Mouse (Mus musculus) hindbrain, embryonic 16.5 days (tissue): ENCODE data around the gene Traf3ip3. TPM values are rescaled to one million over a fixed set of nuclear protein-coding genes. Genes with fewer than 3 reads are reported as not detected.
A peak's percentile ranks its signal among the peaks of the same experiment; 100 is the strongest.

Source experiments
- ATAC-seq: fragments of 200-750 bp; cut with Nextera tagmentation; 2 replicates; pipeline ENCODE4 v1.8.0; 2017; ENCODE audit warnings: moderate TSS enrichment, moderate library complexity
- H3K27ac ChIP-seq: fragments of 300-500 bp; sonication (generic); 2 replicates; pipeline ENCODE4 v1.5.1; 2014; ENCODE audit warnings: low read depth, mild to moderate bottlenecking, control low read depth, low read length, moderate library complexity
- H3K27me3 ChIP-seq: fragments of 300-500 bp; sonication (generic); replicated peaks from 2 replicates; pipeline ENCODE4 v1.6.1; 2014; ENCODE audit warnings: low read length; ENCODE audit not compliant: control insufficient read depth, insufficient read depth
- H3K36me3 ChIP-seq: fragments of 300-500 bp; sonication (generic); 2 replicates; pipeline ENCODE4 v1.6.1; 2014; ENCODE audit warnings: mild to moderate bottlenecking, low read length, moderate library complexity, mixed read lengths; ENCODE audit not compliant: control insufficient read depth, insufficient read depth
- H3K4me1 ChIP-seq: fragments of 300-500 bp; sonication (generic); 2 replicates; pipeline ENCODE4 v1.6.1; 2014; ENCODE audit warnings: low read depth, low read length; ENCODE audit not compliant: control insufficient read depth, insufficient read depth
- H3K4me2 ChIP-seq: fragments of 300-500 bp; sonication (generic); 2 replicates; pipeline ENCODE4 v1.6.1; 2014; ENCODE audit warnings: mild to moderate bottlenecking, low read length, control low read depth, moderate library complexity
- H3K4me3 ChIP-seq: fragments of 300-500 bp; sonication (generic); 2 replicates; pipeline ENCODE4 v1.5.1; 2014; ENCODE audit warnings: mild to moderate bottlenecking, low read length, control low read depth, moderate library complexity
- H3K9ac ChIP-seq: fragments of 300-500 bp; sonication (generic); 2 replicates; pipeline ENCODE4 v1.6.1; 2014; ENCODE audit warnings: low read depth, mild to moderate bottlenecking, control low read depth, low read length, moderate library complexity
- H3K9me3 ChIP-seq: fragments of 300-500 bp; sonication (generic); 2 replicates; pipeline ENCODE4 v1.6.1; 2014; ENCODE audit warnings: mild to moderate bottlenecking, low read length, moderate library complexity; ENCODE audit not compliant: control insufficient read depth
- WGBS: fragments of 180-500 bp; shearing (Covaris S2); extraction: QIAGEN DNeasy Blood & Tissue Kit; methylation state at CpG from one replicate; pipeline ENCODE4 v1.1.7; 2014; 5-methylcytosine and 5-hydroxymethylcytosine counted together
- polyA plus RNA-seq: library from polyadenylated mRNA; unstranded; fragments of >200 nt; fragmentation: Nextera tagmentation; extraction: Ambion mirVana; gene quantifications from 2 replicates; pipeline ENCODE4 v1.2.1, GENCODE M21; 2015

Gene Traf3ip3
- polyA plus RNA-seq, 1 experiment from 2014 or later, result 1.9 TPM

- Histone ChIP-seq H3K27ac (no peak overlapping the region; the same call in 1 of the 2 replicates), H3K4me1 (peaks cover 22% of the 10 kb centered on the region), H3K4me3 (peak overlapping the region; percentile 65), H3K27me3 (no peaks in the 10 kb centered on the region), H3K36me3 (no peaks in the 10 kb centered on the region), H3K9me3 (no peaks in the 10 kb centered on the region), H3K9ac (peak overlapping the region; percentile 77), H3K4me2 (peak overlapping the region; percentile 62)
- no peak for ATAC-seq
- WGBS, result 92% methylated on average over 13 of the region's 13 CpGs
Measured at GRCm38 (mm10) chr1:193174143-193174733, 27.3 kb downstream of the Traf3ip3 start.

- H3K4me1 ChIP-seq, result peaks cover 22% of the 10 kb centered on the region
- peak overlapping the region; percentile 77 for H3K9ac ChIP-seq
- no peaks in the 10 kb centered on the region for H3K9me3 ChIP-seq
- no peaks in the 10 kb centered on the region for H3K36me3 ChIP-seq
- peak overlapping the region; percentile 84 for H3K27ac ChIP-seq
- H3K4me2 ChIP-seq, result peak overlapping the region; percentile 62
- 19% methylated on average over 9 of the region's 9 CpGs for WGBS
- no peak for ATAC-seq
- peak overlapping the region; percentile 65 for H3K4me3 ChIP-seq
- no peaks in the 10 kb centered on the region for H3K27me3 ChIP-seq
Measured at GRCm38 (mm10) chr1:193173810-193174129, 27.7 kb downstream of the Traf3ip3 start.

DNA sequence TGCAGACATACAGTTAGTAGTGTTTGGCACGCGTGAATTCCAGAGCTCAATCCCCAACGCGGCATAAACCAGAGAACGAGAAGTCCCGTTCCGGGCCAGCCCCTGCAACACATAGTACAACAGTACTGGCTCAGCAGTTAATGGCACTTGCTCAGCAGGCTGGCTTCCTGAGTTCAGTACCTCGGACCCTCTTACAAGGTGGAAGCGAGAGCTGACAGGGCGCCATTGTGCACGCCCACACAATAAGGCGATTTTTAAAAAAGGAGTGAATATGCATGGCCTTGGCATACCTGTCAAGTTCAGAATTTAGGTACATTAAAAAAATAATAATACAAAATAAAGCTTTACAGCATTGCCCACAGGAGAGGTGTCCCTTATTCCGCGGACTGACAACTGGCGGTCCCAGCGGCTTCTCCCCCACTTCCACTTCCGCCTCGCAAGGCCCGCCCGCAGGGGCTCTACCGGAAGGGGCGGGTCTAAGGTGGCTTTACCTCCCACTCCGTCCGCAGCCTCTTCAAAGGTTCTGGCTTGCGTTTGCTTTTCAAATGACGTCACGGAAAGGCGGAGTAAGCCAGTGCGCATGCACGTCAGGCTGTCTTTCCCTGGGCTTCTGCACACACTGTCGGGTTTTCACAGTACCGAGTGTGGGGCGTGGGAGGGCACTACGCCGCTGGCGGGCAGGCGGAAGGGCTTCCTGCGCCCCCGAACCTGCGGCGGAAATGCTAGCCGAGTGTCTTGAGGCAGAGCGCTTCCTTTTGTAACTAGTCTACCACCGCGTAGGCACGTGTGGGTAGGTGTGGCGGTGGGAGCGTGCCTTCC is 28.3 kb downstream of the Traf3ip3 start:
- Histone ChIP-seq H3K4me3 (peak overlapping the region; percentile 65), H3K36me3 (no peaks in the 10 kb centered on the region), H3K4me2 (peak overlapping the region; percentile 66), H3K4me1 (peaks cover 22% of the 10 kb centered on the region), H3K9me3 (no peaks in the 10 kb centered on the region), H3K9ac (peak overlapping the region; percentile 77), H3K27me3 (no peaks in the 10 kb centered on the region), H3K27ac (peak overlapping the region; percentile 84)
- under 1% methylated on average over 48 of the region's 48 CpGs for WGBS
- peak; percentile 99 for ATAC-seq

- WGBS, result 71% methylated on average over 2 of the region's 2 CpGs
- Histone ChIP-seq H3K4me3 (no peak overlapping the region), H3K9me3 (no peaks in the 10 kb centered on the region), H3K36me3 (no peaks in the 10 kb centered on the region), H3K27ac (no peak overlapping the region), H3K4me1 (peaks cover 18% of the 10 kb centered on the region), H3K27me3 (no peaks in the 10 kb centered on the region), H3K9ac (no peak overlapping the region), H3K4me2 (no peak overlapping the region)
- ATAC-seq, result no peak
Measured at GRCm38 (mm10) chr1:193169856-193170255, 31.6 kb downstream of the Traf3ip3 start.

DNA sequence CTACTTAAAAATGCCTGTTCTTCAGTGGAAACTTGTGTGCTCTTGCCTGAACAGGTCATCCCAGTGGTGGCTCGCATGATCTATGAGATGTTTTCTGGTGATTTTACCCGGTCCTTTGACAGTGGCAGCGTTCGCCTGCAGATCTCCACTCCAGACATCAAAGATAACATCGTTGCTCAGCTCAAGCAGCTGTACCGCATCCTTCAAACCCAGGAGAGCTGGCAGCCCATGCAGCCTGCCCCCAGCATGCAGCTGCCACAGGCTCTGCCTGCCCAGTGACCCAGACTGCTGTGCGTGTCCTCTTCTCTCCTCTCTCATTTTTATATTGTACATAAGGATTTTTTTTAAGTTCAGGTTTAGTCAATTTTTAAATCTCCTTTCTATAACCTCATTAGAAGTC is 32.3 kb downstream of the Traf3ip3 start:
- Histone ChIP-seq H3K36me3 (no peaks in the 10 kb centered on the region), H3K4me3 (no peak overlapping the region), H3K9ac (no peak overlapping the region), H3K4me1 (peaks cover 16% of the 10 kb centered on the region), H3K27me3 (no peaks in the 10 kb centered on the region), H3K9me3 (no peaks in the 10 kb centered on the region), H3K4me2 (no peak overlapping the region), H3K27ac (no peak overlapping the region)
- no peak for ATAC-seq
- WGBS, result 73% methylated on average over 7 of the region's 7 CpGs

DNA sequence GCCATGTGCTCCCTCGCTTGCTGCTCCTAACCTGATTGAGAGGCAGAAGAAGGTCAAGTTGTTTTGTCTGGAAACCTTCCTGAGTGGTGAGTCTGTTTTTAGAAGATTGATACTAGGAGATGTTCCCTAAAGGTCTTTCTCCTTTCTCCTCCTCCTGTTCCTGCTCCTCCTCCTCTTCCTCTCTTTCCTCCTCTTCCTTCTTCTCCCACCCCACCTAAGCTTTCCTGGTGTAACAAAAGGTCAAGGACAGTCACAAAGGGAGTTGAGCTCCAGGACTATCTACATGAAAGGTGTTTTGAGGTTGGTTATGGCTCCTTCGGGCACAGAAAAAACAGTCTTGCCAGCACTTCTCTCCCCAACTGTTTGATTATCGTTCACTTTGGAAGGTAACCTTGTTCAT is 33.8 kb downstream of the Traf3ip3 start, which contains the start of gene A130010J15Rik:
Gene A130010J15Rik (plus strand): TSS at position 301 of the 400 bp plus-strand sequence.
- Histone ChIP-seq H3K27me3 (no peaks in the 10 kb centered on the region), H3K9me3 (no peaks in the 10 kb centered on the region), H3K36me3 (no peaks in the 10 kb centered on the region), H3K9ac (no peak within 1 kb of the TSS), H3K27ac (no peak within 1 kb of the TSS), H3K4me2 (no peak within 1 kb of the TSS), H3K4me3 (no peak within 1 kb of the TSS), H3K4me1 (peaks cover 11% of the 10 kb centered on the region)
- 90% methylated on average over 3 of the region's 3 CpGs for WGBS
- no peak for ATAC-seq

- 0 out of 2 replicates have a peak overlapping the region, but pooled peaks have one; percentile 4 for H3K4me3 ChIP-seq
- no peak overlapping the region for H3K27ac ChIP-seq
- H3K4me2 ChIP-seq, result peak overlapping the region; percentile 41
- WGBS, result 15% methylated on average over 18 of the region's 18 CpGs
- no peak overlapping the region for H3K9ac ChIP-seq
- no peaks in the 10 kb centered on the region for H3K36me3 ChIP-seq
- H3K4me1 ChIP-seq, result no peaks in the 10 kb centered on the region
- ATAC-seq, result no peak
- no peaks in the 10 kb centered on the region for H3K9me3 ChIP-seq
- H3K27me3 ChIP-seq, result peaks cover under 1% of the 10 kb centered on the region; the same call in 1 of the 2 replicates
Measured at GRCm38 (mm10) chr1:193160317-193161032, 41.0 kb downstream of the Traf3ip3 start.

- Histone ChIP-seq H3K4me2 (no peak overlapping the region), H3K4me1 (no peaks in the 10 kb centered on the region), H3K27ac (no peak overlapping the region), H3K27me3 (peaks cover 6% of the 10 kb centered on the region), H3K36me3 (no peaks in the 10 kb centered on the region), H3K9ac (no peak overlapping the region), H3K9me3 (no peaks in the 10 kb centered on the region), H3K4me3 (no peak overlapping the region)
- ATAC-seq, result no peak
- WGBS, result 50% methylated on average over 1 of the region's 1 CpGs
Measured at GRCm38 (mm10) chr1:193159613-193160012, 41.9 kb downstream of the Traf3ip3 start.

- Histone ChIP-seq H3K27ac (no peak overlapping the region), H3K36me3 (no peaks in the 10 kb centered on the region), H3K4me2 (no peak overlapping the region), H3K4me3 (no peak overlapping the region), H3K27me3 (peaks cover 10% of the 10 kb centered on the region), H3K9ac (no peak overlapping the region), H3K4me1 (no peaks in the 10 kb centered on the region), H3K9me3 (no peaks in the 10 kb centered on the region)
- ATAC-seq, result no peak
- WGBS, result 65% methylated on average over 3 of the region's 3 CpGs
Measured at GRCm38 (mm10) chr1:193159163-193159562, 42.3 kb downstream of the Traf3ip3 start.
